In the genomic region with DNA sequence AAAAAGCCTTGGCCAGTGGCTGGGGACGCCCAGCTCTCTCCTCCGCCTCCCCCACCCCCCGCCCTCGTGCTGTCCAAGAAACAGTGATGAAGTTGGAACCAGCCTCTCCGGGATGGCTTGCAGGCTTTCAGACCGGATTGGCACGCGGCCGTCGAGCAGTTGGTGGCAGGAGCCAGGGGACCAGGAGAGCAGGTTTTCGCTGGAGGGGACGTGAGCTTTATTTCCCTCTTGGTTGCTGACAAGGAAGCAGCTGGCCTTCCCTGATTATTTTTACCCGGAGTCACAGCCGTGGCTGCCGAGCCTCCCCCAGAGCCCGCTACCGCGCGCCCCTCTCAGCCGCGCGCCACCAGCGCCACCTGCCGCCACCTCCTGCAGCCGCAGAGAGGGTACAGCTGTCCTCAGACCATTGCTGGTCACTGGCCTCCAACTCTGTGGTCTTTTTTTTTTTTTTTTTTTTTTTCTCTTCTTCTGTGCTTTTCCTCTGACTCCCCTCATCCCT, we compare ENCODE assay signal across 8 mouse cellular contexts. TPM values are rescaled to one million over a fixed set of nuclear protein-coding genes. Genes with fewer than 3 reads are reported as not detected.
DNase-seq lines count a peak whose midpoint lies in the region; ATAC-seq and TF ChIP-seq lines count a peak whose summit lies in the region.

No protein-coding gene starts in this region.

- TF ChIP-seq CTCF in ES-Bruce4 (IDR thresholded peaks at IDR 0.05; ENCODE audit: low read depth, low read length): peak; percentile 82
- peak; percentile 89 for TF ChIP-seq CTCF in heart, postnatal 0 days (IDR thresholded peaks at IDR 0.05; ENCODE audit: low read depth)

- H3K36me3 ChIP-seq in ES-Bruce4 (ENCODE audit: control insufficient read depth, insufficient read depth, low read length, poor library complexity, severe bottlenecking): no peaks in the 10 kb centered on the region
- H3K36me3 ChIP-seq in forebrain, embryonic 13.5 days (ENCODE audit: poor library complexity, severe bottlenecking): no peaks in the 10 kb centered on the region
- no peaks in the 10 kb centered on the region for H3K36me3 ChIP-seq in heart, postnatal 0 days (replicated peaks; ENCODE audit: control insufficient read depth, insufficient read depth, low read length)

- no peak for TF ChIP-seq POLR2A in ES-Bruce4 (IDR thresholded peaks at IDR 0.05; ENCODE audit: insufficient read depth, low read length)

- no peaks in the 10 kb centered on the region for H3K9me3 ChIP-seq in ES-Bruce4 (replicated peaks; ENCODE audit: control insufficient read depth, insufficient read depth, low read length, poor library complexity, severe bottlenecking)
- no peaks in the 10 kb centered on the region for H3K9me3 ChIP-seq in forebrain, embryonic 13.5 days (replicated peaks)
- H3K9me3 ChIP-seq in heart, postnatal 0 days (replicated peaks; ENCODE audit: control insufficient read depth, low read length): no peaks in the 10 kb centered on the region

- WGBS in forebrain, embryonic 13.5 days: under 1% methylated on average over 25 of the region's 25 CpGs
- WGBS in heart, postnatal 0 days: 0% methylated on average over 25 of the region's 25 CpGs

- H3K4me3 ChIP-seq in ES-Bruce4 (ENCODE audit: low read depth, low read length): peak overlapping the region; percentile 66
- peak overlapping the region; percentile 44 for H3K4me3 ChIP-seq in brown adipose tissue, adult 24 weeks (ENCODE audit: insufficient read depth, low read depth, low read length)
- H3K4me3 ChIP-seq in forebrain, embryonic 13.5 days: peak overlapping the region; percentile 39
- H3K4me3 ChIP-seq in heart, postnatal 0 days (ENCODE audit: low read depth, low read length): peak overlapping the region; percentile 39

- peak; percentile 85 for DNase-seq in heart, postnatal 0 days (ENCODE audit: low spot score)
- DNase-seq in kidney, postnatal 36 days: peak; percentile 58 to 86
- peak; percentile 53 to 65 for DNase-seq in lung, adult 18-20 months
- peak; percentile 17 for DNase-seq in thymus, postnatal 0 days (ENCODE audit: low spot score)

- no peaks in the 10 kb centered on the region for H3K27me3 ChIP-seq in ES-Bruce4 (ENCODE audit: control insufficient read depth, insufficient read depth, low read length, poor library complexity, severe bottlenecking)
- peaks cover 7% of the 10 kb centered on the region for H3K27me3 ChIP-seq in forebrain, embryonic 13.5 days
- 0 out of 2 replicates have a peak, but pooled peaks cover 8% of the 10 kb centered on the region for H3K27me3 ChIP-seq in heart, postnatal 0 days (ENCODE audit: control insufficient read depth, insufficient read depth, low read length)

- peak overlapping the region; percentile 65 for H3K4me2 ChIP-seq in forebrain, embryonic 13.5 days
- H3K4me2 ChIP-seq in heart, postnatal 0 days (ENCODE audit: low read depth, low read length): peak overlapping the region; percentile 65

- no peak overlapping the region for H3K27ac ChIP-seq in ES-Bruce4 (ENCODE audit: insufficient read depth, low read length)
- no peak overlapping the region for H3K27ac ChIP-seq in brown adipose tissue, adult 24 weeks (replicated peaks; ENCODE audit: low read depth, low read length)
- H3K27ac ChIP-seq in forebrain, embryonic 13.5 days: peak overlapping the region; percentile 66
- no peak overlapping the region for H3K27ac ChIP-seq in heart, postnatal 0 days (ENCODE audit: low read depth)

- no peaks in the 10 kb centered on the region for H3K4me1 ChIP-seq in ES-Bruce4 (ENCODE audit: control insufficient read depth, insufficient read depth, low read length)
- H3K4me1 ChIP-seq in brown adipose tissue, adult 24 weeks (ENCODE audit: control insufficient read depth, insufficient read depth, insufficient read length, low read length): no peaks in the 10 kb centered on the region
- H3K4me1 ChIP-seq in forebrain, embryonic 13.5 days: no peaks in the 10 kb centered on the region; the same call in 1 of the 2 replicates
- H3K4me1 ChIP-seq in heart, postnatal 0 days (ENCODE audit: control insufficient read depth, insufficient read depth): no peaks in the 10 kb centered on the region

- ATAC-seq in forebrain, embryonic 13.5 days: peak; percentile 98
- peak; percentile 96 for ATAC-seq in heart, postnatal 0 days (ENCODE audit: insufficient read depth, low read depth)
- 0 out of 2 replicates have a peak, but pooled peaks have one; percentile 15 for ATAC-seq in neutrophil, adult 5-6 weeks (ENCODE audit: extremely low read depth, insufficient number of reproducible peaks, low FRiP score, poor library complexity, severe bottlenecking)

- TF ChIP-seq EP300 in ES-Bruce4 (IDR thresholded peaks at IDR 0.05; ENCODE audit: insufficient read depth, low read depth, low read length): no peak
- TF ChIP-seq EP300 in heart, postnatal 0 days (IDR thresholded peaks at IDR 0.05; ENCODE audit: low read depth): peak; percentile 31; the same call in 1 of the 2 replicates

- peak overlapping the region; percentile 28; the same call in 1 of the 2 replicates for H3K9ac ChIP-seq in ES-Bruce4 (ENCODE audit: low read depth, poor library complexity, severe bottlenecking)
- peak overlapping the region; percentile 67 for H3K9ac ChIP-seq in forebrain, embryonic 13.5 days
- 0 out of 2 replicates have a peak overlapping the region, but pooled peaks have one; percentile 13 for H3K9ac ChIP-seq in heart, postnatal 0 days (replicated peaks; ENCODE audit: low read depth, low read length)

RNA-seq across cellular contexts. Expression of a gene that starts 14.5 kb away (rescaled TPM):
- polyA plus RNA-seq in ES-Bruce4 (2011; ENCODE audit: insufficient read depth, insufficient read length, low read depth, missing spikeins): 306 and 309 TPM in 2 replicates
- 339 and 373 TPM in 2 replicates for polyA plus RNA-seq in brown adipose tissue, adult 24 weeks (2012; ENCODE audit: insufficient read depth, insufficient read length, missing spikeins)
- 348 and 354 TPM in 2 replicates for polyA plus RNA-seq in forebrain, embryonic 13.5 days (2015; fragmentation: Nextera tagmentation; extraction: Ambion mirVana)
- 220 and 239 TPM in 2 replicates for total RNA-seq in heart, postnatal 0 days (2014; rRNA removed; ENCODE audit: low replicate concordance)
- polyA plus RNA-seq in heart, postnatal 0 days (2015; fragmentation: Nextera tagmentation; extraction: Ambion mirVana): 241 and 243 TPM in 2 replicates
- 71.1 and 85.7 TPM in 2 replicates for total RNA-seq in neutrophil, adult 5-6 weeks (2017)
- 272 and 279 TPM in 2 replicates for polyA plus RNA-seq in thymus, postnatal 0 days (2015; fragmentation: Nextera tagmentation; extraction: Ambion mirVana)

RNA-seq across cellular contexts. Expression of a gene that starts 56.0 kb away (rescaled TPM):
- not detected in 2 replicates for polyA plus RNA-seq in ES-Bruce4 (2011; ENCODE audit: insufficient read depth, insufficient read length, low read depth, missing spikeins)
- polyA plus RNA-seq in brown adipose tissue, adult 24 weeks (2012; ENCODE audit: insufficient read depth, insufficient read length, missing spikeins): not detected in 2 replicates
- polyA plus RNA-seq in forebrain, embryonic 13.5 days (2015; fragmentation: Nextera tagmentation; extraction: Ambion mirVana): 1.4 and 2.4 TPM in 2 replicates
- total RNA-seq in heart, postnatal 0 days (2014; rRNA removed; ENCODE audit: low replicate concordance): not detected in 2 replicates
- not detected in 2 replicates for polyA plus RNA-seq in heart, postnatal 0 days (2015; fragmentation: Nextera tagmentation; extraction: Ambion mirVana)
- total RNA-seq in neutrophil, adult 5-6 weeks (2017): not detected in 2 replicates
- 0.04 TPM in 1 of 2 replicates, not detected in the other for polyA plus RNA-seq in thymus, postnatal 0 days (2015; fragmentation: Nextera tagmentation; extraction: Ambion mirVana)

Comparison
In these comparisons a context has a peak if more than half of its experiments do, and no peak if none do; other contexts are left out.
1. H3K9ac ChIP-seq: peak in every context shown above with its lines; median percentile 67 in forebrain, embryonic 13.5 days; 28 in ES-Bruce4; 13 in heart, postnatal 0 days.
2. ATAC-seq: peak in every context shown above with its lines; median percentile 98 in forebrain, embryonic 13.5 days; 96 in heart, postnatal 0 days; 15 in neutrophil, adult 5-6 weeks.
3. DNase-seq: peak in every context shown above with its lines; median percentile 85 in heart, postnatal 0 days; 72 in kidney, postnatal 36 days; 59 in lung, adult 18-20 months; 17 in thymus, postnatal 0 days.